Mouse (Mus musculus): ENCODE measurements around the gene Tfe3.
"Not testable (repeated sequence)": the region's sequence is repeated elsewhere in the genome, so short reads cannot be mapped to it uniquely, and the experiment has no call there.

Gene Tfe3

GRCm38 (mm10) chrX:7750432-7751116 is 11.8 kb upstream of the Tfe3 start, which contains the start of gene Ccdc120:
Ccdc120 (minus strand) TSS chrX:7750905.
- peak; percentile 44 to 69 for DNase-seq (ENCODE audit: low spot score in 2 of 2)

DNA sequence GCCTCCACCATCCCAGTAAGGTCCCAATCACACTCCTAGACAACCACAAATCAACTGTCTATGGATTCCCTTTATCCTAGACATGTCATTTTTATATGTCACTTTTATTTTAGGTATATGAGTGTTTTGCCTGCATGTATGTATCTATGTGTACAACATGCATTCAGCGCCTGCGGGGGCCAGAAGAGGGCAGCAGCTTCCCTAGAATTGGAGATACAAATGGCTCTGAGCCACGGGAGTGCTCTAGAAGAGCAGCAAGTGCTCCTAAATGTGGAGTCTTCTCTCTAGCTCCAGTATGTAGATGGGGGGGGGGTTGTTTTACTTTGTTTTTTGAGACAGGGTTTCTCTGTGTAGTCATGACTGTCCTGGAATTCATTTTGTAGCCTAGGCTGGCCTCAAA is 8.7 kb upstream of the Tfe3 start:
- DNase-seq (ENCODE audit: low spot score in 2 of 2), result not testable (repeated sequence)

DNA sequence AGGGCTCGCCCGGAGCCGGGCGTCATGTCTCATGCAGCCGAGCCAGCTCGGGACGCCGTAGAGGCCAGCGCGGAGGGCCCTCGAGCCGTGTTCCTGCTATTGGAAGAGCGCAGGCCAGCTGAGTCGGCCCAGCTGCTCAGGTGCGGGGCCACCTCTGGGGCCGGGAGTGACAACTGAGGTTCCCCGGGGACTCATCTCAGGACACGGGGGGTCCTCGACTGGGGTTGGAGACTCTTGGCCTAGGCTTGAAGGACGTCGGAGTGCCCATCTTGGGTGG is 499 bp downstream of the Tfe3 start:
- DNase-seq (ENCODE audit: low spot score in 2 of 2), result no peak

GRCm38 (mm10) chrX:7763631-7764393 is 1.5 kb downstream of the Tfe3 start:
- peak; percentile 26 to 47 for DNase-seq (ENCODE audit: low spot score in 2 of 2)

GRCm38 (mm10) chrX:7764657-7765280 is 2.4 kb downstream of the Tfe3 start:
- DNase-seq (ENCODE audit: low spot score in 2 of 2), result no peak

DNA sequence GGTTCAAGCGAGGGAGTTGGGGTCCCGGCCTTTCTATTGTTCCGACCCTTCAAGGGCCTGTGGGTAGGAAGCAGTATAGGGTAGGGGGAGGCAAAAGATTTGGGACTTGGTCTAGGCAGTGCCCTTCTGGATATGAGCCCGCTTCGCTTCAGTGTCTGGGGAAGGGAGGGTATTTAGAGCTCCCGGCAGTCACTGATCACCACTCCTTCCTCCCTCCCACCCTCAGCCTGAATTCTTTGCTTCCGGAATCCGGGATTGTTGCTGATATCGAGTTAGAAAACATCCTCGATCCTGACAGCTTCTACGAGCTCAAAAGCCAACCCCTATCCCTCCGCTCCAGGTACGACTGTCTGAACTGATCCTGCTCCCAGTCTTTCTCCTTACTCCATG is 2.9 kb downstream of the Tfe3 start:
- DNase-seq (ENCODE audit: low spot score in 2 of 2), result no peak

GRCm38 (mm10) chrX:7765764-7766163 is 3.4 kb downstream of the Tfe3 start:
- DNase-seq (ENCODE audit: low spot score in 2 of 2), result peak; percentile 51 to 75

GRCm38 (mm10) chrX:7769302-7770017 is 7.1 kb downstream of the Tfe3 start:
- DNase-seq (ENCODE audit: low spot score in 2 of 2), result no peak

- DNase-seq (ENCODE audit: low spot score in 2 of 2), result no peak
Observed at GRCm38 (mm10) chrX:7772766-7773165, 10.4 kb downstream of the Tfe3 start.

DNA sequence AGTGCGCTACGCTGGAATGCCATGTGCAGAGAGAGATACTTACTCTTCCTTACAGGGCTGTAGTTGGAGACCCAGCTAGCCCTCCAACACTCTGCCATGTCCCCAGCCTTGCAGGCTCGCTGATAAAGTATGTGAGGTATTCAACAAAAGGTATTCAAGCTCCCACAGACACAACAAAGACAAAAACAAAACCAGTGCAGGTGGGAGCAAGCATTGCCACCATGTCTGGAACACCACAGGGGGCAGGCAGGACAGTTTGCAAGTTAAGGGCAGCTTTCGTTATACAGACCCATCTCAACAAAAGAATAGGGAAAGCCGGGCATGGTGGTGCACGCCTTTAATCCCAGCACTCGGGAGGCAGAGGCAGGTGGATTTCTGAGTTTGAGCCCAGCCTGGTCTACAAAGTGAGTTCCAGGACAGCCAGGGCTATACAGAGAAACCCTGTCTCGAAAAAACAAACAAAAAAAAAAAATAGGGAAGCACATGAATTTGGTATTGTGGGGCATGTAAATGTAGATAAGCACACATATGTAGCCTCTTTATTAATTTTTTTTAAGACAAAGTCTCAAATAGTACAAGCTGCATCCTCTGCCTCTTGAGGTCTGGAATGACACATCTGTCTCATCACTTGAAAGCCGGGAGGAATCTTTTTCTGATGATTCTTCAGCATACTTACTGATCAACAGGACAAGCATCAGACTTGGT is 13.3 kb downstream of the Tfe3 start:
- DNase-seq (ENCODE audit: low spot score in 2 of 2), result no peak

DNA sequence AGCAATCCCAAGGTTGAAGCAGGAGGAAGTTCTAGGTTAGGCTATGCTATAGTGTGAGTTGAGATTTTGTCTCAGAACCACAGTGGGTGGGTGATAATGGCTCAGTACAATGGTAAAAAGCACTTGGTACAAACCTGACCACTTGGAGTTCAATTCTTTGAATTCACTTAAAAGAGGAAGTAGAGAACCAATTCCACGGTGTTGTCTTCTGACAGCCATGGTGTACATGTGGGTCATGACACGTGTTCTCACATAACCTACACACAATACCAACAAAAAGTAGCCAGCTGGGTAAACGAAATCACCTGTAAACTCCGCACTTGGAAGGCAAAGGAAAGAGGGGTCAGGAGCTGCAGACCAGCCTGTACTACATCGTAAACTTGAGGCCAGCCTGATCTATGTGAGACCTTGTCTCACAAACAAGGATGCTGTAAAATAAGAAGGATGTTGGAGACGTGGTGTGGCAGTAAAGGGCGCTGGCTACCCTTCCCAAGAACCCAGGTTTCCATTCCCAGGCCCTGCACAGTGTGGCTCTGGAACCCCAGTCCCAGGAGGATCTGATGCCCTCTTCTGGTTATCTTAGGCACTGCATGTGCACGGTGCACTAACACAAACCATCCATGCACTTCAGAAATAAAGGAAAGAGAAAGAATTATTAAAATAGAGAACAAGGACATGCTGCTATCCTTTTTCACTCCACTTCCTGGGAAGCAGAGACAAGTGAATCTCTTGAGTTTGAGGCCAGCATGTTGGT is 14.1 kb downstream of the Tfe3 start:
- DNase-seq (ENCODE audit: low spot score in 2 of 2), result peak; percentile 20 to 42

DNA sequence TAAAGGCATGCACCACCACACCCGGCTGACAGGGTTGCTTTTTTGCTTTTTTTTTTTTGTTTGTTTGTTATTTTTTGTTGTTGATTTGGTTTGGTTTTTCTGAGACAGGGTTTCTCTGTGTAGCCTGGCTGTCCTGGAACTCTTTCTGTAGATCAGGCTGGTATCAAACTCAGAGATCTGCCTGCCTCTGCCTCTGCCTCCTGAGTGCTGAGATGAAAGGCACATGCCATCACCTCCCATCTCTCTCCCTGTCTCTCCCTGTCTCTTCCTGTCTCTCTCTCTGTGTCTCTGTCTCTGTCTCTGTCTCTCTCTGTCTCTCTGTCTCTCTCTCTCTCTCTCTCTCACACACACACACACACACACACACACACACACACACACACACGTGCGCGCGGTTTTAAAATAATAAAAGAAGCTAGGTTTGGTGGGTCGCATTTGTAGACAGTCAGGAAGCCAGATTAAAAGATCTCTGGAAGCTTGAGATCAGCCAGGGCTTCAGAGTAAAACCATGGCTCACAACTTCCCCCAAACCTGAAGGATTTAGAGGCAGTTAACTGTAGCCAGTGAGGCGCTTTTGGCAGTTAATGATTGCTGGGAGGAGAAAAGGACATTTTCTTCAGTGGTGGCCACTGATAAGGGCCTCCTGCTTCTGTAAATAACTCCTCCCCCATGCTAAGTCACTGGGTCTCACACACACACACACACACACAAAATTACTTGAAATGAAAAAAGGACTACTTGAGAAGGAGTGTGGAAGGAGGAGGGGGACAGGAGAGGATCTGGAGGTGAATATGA is 16.3 kb downstream of the Tfe3 start:
- DNase-seq (ENCODE audit: low spot score in 2 of 2), result no peak

DNA sequence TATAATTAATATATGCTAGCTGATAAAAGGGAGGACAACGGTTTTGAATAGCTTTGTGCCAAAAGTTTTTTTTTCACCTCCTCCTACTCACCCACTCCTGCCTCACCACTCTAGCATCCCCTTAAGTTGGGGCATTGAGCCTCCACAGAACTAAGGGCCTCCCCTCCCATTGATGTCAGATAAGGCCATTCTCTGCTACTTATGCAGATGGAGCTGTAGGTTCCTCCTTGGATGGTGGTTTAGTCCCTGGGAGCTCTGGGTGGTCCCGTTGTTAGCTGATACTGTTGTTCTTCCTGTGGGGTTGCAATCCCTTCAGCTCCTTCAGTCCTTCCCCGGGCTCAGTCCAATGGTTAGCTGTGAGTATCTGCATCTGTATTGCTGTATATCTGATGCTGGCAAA is 16.9 kb downstream of the Tfe3 start:
- DNase-seq (ENCODE audit: low spot score in 2 of 2), result no peak

- DNase-seq (ENCODE audit: low spot score in 2 of 2), result no peak
Observed at GRCm38 (mm10) chrX:7782603-7783092, 20.3 kb downstream of the Tfe3 start.

GRCm38 (mm10) chrX:7789542-7790136 is 27.3 kb downstream of the Tfe3 start, which contains the start of gene Gripap1:
Gripap1 (plus strand) TSS chrX:7789765.
- peak; percentile 45 to 65 for DNase-seq (ENCODE audit: low spot score in 2 of 2)

DNA sequence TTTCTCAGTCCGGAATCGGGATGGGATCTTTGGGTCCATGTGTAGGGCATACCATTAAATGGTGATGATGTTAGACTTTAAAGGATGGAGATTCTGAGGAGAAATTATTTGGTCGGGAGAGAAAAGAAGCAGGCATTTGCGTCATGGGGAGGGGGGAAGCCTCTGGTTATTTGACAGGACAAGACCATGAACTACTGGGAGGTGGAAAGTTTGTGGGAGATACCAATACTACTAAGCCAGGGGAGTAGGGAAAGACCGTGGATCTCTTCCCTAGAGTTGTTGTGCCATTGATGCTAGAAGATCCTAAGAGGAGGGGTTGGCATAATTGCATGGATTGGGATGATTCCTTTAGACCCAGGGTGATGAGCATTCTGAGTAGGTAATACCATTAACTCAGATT is 27.9 kb downstream of the Tfe3 start:
- DNase-seq (ENCODE audit: low spot score in 2 of 2), result no peak

DNA sequence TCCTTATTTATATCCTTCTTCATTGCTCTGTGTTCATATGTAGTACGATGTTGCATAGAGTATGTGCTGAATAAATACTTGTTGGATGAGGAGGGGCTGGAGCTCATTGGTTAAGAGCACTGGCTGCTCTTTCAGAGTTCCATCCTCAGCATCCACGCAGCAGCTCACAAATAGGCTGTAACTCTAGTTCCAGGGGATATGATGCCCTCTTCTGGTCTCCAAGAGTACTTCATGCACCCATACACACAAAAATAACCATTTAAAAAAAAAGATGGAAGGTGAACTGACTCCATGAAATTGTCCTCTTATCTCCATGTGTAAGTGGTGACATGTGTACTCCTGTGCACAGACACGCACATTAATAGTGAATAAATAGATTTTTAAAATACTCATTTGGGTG is 31.0 kb downstream of the Tfe3 start:
- DNase-seq (ENCODE audit: low spot score in 2 of 2), result no peak

DNA sequence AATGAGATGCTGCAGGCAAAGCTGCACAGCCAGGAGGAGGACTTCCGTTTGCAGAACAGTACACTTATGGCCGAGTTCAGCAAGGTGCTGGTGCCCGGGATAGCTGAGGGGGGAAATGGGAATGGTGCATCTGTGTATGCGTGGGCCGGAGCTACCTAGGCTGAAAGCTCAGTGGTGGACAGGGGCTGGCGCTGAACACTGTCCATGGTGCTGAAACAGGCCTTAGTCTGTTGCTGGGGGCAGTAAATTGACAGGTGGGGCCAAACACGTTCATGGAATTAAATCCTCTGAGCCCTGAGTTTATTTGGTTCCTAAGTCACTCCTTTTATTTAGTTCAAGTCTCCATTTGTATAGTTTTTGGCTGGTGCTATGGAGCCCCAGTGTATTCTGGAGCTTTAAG is 32.7 kb downstream of the Tfe3 start:
- no peak for DNase-seq (ENCODE audit: low spot score in 2 of 2)

GRCm38 (mm10) chrX:7797327-7797726 is 35.0 kb downstream of the Tfe3 start:
- DNase-seq (ENCODE audit: low spot score in 2 of 2), result no peak

DNA sequence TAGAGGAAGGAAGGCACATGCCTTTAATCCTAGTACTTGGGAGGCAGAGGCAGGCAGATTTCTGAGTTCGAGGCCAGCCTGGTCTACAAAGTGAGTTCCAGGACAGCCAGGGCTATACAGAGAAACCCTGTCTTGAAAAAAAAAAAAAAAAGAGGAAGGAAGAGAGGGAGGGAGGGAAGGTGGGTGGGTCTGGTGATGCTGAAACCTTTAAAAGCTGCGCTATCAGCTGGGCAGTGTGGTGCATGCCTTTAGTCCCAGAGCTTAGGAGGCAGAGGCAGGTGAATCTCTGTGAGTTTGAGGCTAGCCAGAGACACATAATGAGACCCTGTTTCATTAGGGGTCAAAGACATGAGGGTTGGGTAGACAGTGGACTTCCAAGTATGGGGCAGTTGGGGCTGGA is 39.8 kb downstream of the Tfe3 start:
- not testable (repeated sequence) for DNase-seq (ENCODE audit: low spot score in 2 of 2)

Measured in urinary bladder, postnatal 36 days (tissue).